Mouse (Mus musculus) urinary bladder, adult 2 months (tissue): ENCODE results near the gene Akt3. TPM values are rescaled to one million over a fixed set of nuclear protein-coding genes. Genes with fewer than 3 reads are reported as not detected.

Source experiments
- DNase-seq: peaks from one replicate; pipeline ENCODE4 v3.0.0; 2022; ENCODE audit warnings: low spot score
- polyA plus RNA-seq: library from polyadenylated mRNA; depleted of rRNA; stranded (reverse); fragments of >200 nt; gene quantifications from 2 replicates; pipeline ENCODE4 v1.2.3, GENCODE M21; 2012

Akt3 gene
- polyA plus RNA-seq, 1 experiment: 13.3 TPM

DNA sequence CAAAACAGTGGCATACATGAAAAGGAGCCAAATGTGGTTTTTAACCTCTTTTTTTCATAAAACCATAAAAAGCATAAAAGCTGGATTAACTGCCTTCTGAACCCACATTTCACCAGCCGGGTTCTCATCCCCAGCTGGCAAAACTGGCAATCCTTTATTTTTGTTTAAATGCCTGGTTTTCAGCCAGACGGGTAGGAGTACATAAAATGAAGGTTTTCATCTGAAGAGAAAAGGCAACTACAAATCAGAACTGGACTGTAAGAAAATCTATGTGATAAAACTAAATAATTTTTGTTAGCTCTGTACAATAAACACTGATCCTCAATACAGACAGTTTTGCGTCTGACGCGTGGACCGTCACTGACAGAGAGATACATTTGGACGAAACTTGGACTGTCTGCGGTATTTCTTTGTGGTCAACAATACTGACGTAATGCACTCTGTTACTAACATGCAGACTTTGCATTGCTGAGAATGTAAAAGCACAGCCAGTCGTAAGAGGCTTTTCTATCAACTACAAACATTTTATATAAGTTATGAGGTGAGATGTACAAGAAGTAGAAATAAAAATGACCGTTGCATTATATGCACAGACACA lies 206.5 kb downstream of the Akt3 start:
- DNase-seq: no peak

DNA sequence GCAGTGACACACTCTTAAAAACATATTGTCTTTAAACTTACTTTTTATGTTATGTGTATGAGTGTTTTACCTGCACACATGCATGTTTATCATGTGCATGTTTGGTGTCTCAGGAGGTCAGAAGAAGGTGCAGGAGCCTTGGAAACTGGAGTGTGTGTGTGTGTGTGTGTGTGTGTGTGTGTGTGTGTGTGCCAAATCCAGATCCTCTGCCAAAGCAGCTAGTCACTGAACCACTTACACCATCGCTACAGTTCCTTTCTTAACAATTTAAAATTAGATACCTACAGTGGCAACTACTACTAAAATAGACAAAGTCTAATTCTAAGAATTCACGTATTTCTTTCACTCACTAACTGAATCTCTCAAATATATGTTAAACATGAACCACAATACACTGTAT lies 209.2 kb downstream of the Akt3 start:
- DNase-seq: no peak

DNA sequence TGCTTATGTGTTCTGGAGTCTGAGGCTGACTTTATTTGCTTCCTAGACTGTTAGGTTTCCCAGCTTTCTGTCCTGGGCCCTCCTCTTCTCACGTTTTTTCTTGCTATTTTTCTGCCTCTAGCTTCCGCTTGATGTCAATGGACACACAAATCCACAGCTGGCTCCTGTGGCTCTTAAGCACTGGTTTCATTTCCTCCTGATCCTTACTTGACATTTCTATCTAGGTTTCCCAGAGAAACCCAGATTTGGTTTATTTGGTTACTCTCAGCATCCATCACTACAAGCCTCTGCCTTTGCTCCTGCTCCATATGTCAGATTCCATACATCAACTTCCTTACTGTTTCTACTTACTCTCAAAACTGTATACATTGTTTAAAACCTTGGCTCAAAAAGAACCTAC lies 211.0 kb downstream of the Akt3 start:
- no peak for DNase-seq

DNA sequence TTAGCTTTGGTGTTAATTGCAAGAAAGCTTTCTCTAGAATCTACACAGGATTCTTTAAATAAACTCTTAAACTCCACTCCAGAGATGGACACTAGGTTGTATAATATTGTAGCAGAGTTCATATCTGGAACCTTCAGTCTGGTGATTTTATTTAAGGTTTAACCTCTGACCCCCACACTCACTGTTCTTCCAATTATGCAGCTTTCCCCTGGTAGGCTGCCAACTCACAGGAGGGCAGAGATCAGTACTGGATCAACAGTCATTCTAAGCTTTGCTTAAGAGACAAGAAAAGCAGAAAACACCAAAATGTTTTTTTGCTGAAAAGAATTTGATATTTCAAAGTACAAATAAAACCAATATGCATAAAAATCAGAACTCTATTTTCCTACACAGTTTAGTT lies 212.1 kb downstream of the Akt3 start:
- DNase-seq: no peak

DNA sequence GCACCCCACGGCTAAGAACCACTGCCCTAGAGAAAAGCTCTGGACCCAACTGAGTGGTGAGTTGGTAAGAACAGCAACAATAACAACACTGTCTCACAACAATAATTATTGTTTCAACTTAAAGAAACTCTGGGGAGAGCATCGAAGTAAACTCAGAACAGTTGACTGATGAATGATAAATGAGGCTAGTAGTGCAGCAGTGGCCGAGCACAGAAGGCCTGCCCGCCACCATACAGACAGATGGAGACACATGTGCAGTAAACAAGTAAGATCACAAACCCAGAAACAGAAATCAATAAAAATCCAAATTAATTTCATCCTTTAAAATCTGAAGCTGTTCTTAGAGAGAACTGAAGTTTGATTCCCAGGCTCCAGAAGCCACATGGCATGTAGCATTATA lies 217.9 kb downstream of the Akt3 start:
- DNase-seq: no peak

DNA sequence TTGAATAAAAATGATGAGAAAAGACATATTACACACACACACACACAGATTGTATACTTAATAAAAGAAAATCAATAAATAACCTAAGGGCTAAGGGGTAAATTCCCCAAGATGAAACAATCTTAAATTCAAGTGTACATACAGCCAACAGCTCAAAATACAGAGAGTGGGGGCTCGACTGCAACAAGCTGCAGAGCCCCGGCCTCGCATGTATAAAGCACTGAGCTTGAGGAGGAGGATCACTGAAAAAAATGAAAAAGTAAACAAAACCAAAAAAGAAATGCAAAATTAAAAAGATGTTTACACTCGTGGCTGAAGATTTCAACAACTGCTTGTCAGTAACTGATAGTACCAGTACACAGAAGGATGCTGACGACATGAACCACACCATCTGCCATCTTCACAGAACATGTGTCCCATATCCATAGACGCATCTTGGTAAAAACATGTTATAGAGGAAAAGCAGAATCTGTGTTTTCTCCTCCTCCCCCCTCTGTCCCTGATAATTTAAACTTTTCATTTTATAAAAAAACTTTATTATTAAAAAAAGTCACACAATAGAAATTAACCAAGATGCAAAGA lies 218.8 kb downstream of the Akt3 start:
- DNase-seq: no peak

DNA sequence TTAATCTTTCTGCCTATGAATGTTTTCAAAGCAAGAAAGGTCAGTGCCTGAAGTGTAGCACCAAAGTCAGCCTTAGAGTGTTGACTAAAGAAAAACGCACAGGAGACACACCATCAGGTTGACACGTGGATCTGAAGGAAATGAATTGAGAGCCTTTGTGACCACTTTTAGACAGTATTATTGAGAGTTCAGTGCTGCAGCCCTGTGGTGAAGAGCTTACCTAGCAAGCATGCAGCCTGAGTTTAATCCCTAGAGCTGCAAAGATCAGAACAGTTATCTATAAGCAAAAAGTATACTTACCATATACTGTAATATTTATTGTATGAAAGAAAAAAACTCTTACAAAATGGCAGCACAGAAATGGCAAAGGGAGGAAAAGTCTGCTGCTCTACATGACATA lies 219.6 kb downstream of the Akt3 start:
- DNase-seq: no peak

DNA sequence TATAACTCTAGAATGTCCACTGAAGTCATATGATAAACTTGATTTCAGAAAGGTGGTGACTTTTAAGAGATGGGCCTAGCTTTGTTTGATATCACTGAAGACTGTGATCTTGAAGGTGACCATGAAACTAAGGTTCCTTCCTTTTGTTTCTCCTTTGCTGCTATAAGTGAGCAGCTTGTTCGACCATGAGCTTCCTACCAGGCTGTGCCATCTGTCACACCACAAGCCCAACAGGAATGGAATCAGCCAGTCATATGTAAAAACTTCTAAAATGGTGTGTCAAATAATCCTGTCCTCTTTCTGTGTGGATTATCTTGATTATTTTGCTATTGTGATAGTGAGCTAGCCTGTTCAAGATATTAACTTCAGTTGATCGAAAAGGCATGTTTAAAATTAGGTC lies 222.5 kb downstream of the Akt3 start:
- DNase-seq: no peak

DNA sequence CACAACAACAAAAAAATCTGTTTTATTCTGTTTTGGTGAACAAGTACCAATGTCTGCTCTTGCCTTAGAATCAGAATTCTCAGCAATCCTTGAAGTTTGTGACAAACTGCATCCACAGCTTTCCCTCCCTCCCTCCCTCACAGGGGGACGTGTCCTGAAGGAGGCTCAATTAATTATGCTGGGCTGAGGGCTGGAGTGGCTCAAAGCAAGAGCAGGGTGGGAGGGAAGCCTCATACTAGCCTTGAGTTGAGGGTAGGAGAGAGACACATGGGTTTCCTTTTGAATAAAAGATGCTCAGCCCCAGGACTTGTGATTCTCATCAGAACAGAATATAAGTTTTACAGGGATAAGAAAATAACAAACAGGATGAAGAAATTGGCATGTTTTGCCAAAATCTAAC lies 225.8 kb downstream of the Akt3 start:
- no peak for DNase-seq

DNA sequence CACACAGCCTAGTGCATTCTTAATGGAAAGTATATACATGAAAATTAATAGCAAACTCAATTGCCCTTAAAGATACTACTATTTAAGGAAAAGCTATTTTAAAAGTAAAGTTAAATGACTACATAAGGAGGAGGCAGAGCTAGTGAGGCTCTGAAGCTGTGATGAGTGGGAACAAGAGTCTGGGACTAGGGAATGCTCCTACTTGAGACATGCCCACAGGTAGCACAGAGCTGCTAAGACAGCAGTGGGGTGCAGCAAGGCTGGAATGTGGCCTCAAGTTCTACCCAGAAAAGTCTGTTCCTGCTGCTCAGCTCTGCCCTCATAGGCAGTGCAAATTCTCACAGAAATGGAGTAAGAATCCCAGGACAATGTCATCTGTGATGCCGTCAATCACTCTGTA lies 226.8 kb downstream of the Akt3 start:
- DNase-seq: no peak

DNA sequence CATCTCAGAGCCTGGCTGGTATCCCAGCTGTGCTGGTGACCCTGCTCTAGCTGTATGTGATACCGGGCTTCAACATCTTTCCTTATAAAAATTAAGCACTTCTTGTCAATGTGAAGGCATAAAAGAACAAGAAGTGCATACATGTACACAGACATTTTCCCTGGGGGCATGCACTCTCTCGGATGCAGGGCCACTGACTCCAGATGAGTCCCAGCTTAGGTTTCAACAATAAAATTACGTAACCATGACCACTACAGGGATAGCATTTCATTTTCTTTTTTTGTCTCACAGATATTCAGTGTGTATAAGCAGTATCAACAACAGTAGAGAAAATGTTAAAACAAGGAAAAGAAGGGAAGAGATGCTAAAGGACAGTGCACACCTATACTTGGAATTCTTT lies 227.3 kb downstream of the Akt3 start:
- no peak for DNase-seq

DNA sequence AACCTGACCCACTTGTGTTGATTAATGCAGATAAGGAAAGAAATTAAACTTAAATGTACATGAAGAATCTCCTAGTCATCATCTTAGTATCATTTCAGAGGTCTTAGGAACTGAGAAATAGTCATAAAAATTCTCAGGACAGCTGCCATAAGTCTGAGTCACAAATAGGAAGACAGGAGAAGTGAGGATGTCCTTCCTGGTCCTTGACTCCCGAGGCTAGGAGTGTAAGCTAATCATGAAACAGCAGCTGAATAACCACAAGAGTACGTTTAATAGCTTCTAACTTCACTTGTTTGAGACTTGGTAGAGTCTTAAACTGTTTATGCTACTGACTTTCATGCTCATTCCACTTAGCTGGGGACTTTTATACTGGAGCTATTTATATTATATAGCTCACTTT lies 229.0 kb downstream of the Akt3 start:
- no peak for DNase-seq

DNA sequence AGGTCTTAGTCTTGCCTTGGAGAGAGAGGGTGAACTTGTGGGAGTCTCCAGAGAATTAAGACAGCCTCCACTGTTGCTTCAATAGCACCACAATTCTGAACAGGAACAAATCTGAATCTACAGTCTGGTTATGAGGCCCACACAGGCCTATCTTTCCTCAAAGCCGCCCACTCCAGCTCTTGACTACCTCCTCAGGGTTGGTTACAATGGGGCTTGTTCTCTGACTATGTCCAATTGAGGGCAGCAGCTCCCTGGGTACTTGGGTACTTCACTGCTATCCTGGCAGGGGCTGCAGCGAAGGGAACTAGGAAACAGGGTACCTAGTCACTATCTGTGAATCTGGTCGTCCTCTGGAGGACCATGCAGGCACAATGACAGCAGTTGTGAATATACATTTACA lies 230.3 kb downstream of the Akt3 start:
- no peak for DNase-seq

DNA sequence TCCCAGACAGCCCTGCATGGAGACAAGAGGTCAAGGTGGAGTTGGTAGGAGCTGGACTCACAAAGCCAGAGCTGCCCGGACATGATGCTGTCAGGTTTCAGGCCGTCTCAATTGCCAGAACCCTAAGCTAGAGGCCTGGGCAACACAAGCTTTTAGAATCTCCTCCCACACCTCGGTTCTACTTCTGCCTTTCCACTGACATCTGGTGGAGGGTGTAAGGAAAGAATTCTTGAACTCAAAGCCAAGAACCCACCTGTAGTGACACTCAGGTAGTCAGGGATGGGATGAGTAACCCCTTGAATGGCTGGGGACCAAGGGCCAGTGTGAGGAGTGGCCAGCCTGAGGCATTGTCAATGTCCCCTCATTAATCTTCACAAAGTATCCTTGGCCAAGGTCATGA lies 235.3 kb downstream of the Akt3 start:
- DNase-seq: no peak

DNA sequence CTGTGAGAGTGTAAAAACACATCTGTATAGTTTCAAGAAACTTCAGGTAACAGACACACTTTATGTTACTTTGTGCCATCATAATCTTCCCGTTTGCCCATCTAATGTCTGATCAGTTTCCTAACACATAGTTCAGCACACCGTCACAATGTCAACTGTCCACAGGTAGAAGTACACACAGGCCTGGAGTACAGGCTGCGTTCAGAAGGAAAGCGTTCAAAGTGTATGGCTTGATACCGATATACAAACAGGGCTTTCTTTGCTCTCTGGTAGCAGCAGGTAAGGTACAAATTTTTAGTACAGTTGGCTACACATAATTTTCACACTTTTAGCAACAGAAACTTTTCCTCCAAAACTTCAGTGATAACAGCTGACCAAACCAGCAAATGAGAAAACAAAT lies 238.3 kb downstream of the Akt3 start:
- DNase-seq: no peak

DNA sequence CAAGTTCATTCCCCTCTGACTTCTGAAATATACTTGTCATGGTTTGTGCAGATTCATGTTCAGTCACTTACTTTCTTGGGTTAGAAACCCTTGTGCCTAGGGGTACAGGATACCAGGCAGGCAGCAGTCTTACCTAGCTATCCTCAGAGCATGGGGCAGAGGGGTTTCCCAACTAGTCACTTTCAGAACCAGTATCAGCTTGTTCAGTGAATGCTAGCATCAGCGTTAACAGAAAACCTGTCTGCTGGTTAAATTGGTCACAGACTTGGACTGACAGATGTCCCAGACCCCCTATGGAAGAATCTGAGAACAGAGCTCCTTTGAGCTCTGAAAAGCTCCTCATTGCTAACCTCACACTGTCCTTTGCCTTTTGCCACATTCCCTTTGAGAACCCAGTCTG lies 239.3 kb downstream of the Akt3 start:
- DNase-seq: no peak

DNA sequence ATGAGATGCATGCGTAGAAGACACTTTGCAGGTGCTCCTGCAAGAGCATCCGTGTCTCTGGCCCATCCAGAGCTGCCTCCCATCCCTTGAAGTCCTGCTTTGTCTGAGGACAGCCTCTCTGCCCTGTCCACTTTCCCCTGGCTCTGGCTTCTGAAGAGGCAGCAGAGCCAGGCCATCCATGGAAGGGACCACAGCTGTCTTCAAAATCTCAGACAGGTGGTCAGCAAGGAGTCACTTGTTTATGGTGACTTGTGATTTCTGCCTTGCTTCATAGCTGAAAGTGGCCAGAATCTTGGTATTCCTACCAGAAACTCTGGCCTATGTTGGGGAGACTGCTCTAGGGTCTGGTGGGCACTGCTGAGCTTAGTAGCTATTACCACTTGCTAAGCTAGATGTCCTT lies 241.3 kb downstream of the Akt3 start:
- DNase-seq: no peak

DNA sequence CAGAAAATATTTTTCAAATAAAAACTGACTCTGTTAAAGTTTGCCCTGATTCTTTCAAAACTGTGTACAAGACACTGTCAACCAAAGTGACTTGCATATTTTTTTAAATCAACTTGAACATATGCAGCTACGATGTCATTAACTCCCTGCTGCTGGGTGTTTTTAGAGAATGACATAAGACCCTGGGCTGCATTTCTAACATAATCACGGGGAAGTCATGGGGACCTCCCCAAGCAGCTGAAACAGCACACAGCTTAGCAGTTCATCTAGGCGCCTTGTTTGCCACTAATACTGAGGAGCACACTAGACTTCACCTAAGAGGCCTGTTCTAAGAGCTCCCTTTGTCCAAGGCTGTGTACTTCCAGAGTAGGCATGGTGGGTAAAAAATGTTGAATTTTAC lies 242.1 kb downstream of the Akt3 start:
- no peak for DNase-seq

DNA sequence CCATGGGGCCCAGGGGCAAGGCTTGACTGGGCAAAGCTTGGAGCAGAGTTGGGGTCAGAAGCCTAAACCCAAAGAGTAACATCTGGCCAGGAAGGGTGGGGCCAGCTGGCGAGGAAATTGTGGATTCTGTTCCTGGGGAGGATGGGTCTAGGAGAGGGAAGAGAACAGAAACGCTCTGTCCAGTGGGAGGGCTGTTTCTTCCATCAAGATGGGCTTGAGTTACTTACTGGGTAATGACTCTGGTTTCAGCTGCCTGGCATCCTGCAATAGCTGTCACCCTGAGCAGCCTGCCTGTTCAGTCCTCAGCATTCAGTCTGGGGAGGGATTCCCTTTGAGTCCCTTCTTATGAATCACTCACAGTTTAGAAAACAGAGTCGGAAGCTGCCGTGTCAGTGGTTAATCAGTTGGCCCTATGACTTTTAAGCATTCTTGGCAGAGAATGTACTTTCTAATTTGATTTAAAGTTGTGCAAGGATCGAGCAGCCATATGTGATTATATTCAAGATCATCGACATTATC lies 243.0 kb downstream of the Akt3 start:
- DNase-seq: no peak

DNA sequence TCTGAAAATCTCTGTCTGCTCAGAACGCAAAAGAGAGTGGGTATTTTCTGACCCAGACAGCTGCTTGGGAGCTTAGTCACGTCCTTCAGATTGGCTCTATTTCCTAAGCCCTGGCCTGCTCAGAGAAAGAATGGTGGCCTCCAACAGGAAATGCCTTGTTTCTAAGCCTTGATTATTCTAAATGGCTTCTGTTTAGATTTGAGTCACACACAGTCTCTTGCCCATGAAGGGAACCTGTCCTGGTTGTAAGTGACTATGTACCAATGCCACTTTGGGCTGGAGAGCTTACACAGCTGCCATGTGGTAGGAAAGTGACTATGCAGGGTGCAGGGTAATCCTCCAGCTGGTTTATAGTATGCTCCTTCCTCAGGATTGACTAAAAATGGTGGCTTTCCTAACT lies 243.7 kb downstream of the Akt3 start:
- DNase-seq: no peak

DNA sequence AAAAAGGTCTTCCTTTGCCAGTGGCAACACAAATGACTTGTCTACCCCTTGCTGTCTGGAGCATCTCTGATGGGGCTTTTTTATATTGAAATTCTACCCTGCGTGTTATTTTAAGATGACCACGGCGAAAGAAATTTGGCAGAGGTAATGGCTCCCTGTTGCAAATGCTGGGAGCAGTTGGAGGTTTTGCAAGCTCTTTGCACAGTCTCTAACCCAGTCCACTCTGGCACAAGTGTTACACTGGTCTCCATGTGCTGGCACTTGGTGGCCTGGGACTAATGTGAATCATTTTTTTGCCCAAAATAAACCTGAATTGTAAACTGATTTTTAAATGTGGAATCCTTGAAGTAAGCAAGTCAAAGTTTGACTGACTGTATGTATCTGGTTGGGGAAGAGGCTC lies 244.2 kb downstream of the Akt3 start:
- no peak for DNase-seq

DNA sequence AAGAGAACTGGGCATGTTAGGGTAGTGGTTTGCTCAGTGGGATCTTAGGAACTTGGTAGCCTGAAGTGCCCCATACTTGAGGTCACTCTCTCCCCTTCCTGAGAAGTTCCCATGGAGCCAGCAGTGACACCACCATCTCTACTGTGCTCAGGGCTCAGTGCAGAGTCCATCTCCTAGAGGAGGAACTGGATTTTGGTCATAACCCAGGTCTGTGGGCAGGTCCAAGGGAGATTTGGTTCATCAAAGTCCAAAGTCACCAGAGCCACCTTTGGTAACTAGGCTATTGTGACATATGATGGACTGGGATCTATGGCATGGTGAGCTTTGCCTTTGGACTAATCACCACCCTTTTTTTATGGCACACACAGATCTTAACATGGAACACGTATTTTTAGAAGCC lies 244.7 kb downstream of the Akt3 start:
- DNase-seq: no peak

DNA sequence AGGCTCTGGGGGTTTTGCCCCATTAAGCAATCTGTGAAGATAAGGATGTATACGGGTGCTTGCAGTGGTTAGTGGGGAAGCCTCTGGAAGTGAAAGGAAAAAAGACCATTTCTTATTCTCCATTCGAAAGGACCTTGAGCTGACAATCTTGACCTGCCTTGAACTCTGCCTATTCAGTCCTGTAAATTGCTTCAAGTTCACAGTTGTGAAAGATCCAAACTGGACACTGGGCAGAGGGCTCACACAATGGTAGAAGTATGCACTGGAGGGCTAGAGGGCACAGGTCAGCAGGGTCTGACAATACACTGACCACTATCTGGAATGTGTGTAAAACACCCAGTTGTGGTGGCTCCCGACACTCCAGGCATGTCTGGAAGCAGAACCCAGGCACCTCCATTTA lies 245.2 kb downstream of the Akt3 start:
- DNase-seq: no peak

DNA sequence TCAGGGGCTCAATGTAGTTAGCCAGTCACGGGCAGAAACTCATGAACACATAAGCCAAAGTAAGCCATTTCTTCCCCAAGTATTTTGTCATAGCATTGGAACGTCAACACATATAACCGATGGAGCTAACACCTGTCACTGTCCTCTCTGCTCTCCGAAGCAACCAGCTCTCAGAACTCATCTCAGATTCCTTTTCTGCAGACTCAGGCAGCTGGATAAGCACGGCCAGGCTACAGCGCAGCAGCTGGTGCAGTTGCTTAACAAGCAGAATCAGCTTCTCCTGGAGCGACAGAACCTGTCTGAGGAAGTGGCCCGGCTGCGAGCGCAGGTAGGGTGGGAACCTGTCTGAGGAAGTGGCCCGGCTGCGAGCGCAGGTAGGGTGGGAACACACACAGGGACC lies 246.3 kb downstream of the Akt3 start:
- DNase-seq: no peak
